Mouse (Mus musculus): ENCODE results near the gene Cfap61. TPM values are rescaled to one million over a fixed set of nuclear protein-coding genes. Genes with fewer than 3 reads are reported as not detected.
"Not testable (repeated sequence)": the region's sequence is repeated elsewhere in the genome, so short reads cannot be mapped to it uniquely, and the experiment has no call there.

The Cfap61 gene
- polyA plus RNA-seq (2016; fragmentation: Nextera tagmentation; extraction: Ambion mirVana), result 0.82 and 1.1 TPM in 2 replicates

DNA sequence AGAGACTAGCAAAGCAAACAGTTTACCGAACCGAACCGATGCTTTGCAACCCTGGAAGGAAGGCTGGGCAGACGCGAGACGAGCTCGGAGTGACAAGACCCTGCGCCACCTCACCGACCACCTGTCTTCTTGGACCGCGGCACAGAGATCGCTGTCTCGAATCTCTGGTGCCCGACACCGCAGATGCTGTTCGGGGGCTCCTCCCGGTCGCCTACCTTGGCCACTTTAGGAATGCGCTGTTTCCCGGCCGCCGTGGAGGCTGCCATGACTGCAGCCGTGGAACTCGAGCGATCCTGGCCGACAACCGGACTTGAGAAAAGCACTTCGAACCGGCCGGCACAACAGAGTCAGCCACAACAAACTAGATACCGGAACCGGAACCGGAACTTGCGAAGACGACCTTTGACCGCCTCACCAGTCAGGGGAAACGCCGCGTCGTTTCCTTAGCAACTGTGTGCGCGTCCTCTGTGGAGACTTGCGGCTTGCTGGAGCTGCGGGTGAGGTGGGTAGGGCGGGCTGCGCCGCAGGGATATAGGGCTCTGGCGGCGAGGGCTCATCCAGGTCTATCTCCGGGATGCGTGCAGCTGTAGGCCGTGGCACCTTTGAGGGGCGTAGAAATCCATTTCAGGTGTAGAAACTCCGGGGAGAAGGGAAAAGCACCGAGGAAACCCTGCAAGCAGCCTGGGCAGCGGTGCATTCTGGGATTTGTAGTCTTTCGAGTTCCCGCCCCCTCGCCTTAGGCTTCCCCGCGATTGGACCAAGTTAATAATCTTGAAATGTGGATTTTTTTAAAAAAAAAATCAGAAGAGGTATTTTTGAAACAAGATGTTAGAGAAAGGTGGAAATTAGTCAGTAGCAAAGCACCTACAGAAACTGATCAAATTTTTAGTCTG lies at the start of gene Cfap61, which contains the start of gene Crnkl1:
Gene Cfap61, plus strand, starts transcription at position 446 of the 893 bp plus-strand sequence.
Gene Crnkl1, minus strand, starts transcription at position 676 of the 893 bp plus-strand sequence.
- Histone ChIP-seq H3K27ac (no peak within 1 kb of the TSS), H3K27me3 (replicated peaks) (no peaks in the 10 kb centered on the region), H3K4me1 (peaks cover 9% of the 10 kb centered on the region), H3K36me3 (peaks cover 27% of the 10 kb centered on the region; the same call in 1 of the 2 replicates), H3K4me2 (replicated peaks) (peak within 1 kb of the TSS; percentile 87), H3K9me3 (no peaks in the 10 kb centered on the region), H3K4me3 (peak within 1 kb of the TSS; percentile 85), H3K9ac (peak within 1 kb of the TSS; percentile 56)
- under 1% methylated on average over 61 of the region's 61 CpGs for WGBS
- peak; percentile 98 for ATAC-seq (ENCODE audit: low FRiP score, low read depth)

DNA sequence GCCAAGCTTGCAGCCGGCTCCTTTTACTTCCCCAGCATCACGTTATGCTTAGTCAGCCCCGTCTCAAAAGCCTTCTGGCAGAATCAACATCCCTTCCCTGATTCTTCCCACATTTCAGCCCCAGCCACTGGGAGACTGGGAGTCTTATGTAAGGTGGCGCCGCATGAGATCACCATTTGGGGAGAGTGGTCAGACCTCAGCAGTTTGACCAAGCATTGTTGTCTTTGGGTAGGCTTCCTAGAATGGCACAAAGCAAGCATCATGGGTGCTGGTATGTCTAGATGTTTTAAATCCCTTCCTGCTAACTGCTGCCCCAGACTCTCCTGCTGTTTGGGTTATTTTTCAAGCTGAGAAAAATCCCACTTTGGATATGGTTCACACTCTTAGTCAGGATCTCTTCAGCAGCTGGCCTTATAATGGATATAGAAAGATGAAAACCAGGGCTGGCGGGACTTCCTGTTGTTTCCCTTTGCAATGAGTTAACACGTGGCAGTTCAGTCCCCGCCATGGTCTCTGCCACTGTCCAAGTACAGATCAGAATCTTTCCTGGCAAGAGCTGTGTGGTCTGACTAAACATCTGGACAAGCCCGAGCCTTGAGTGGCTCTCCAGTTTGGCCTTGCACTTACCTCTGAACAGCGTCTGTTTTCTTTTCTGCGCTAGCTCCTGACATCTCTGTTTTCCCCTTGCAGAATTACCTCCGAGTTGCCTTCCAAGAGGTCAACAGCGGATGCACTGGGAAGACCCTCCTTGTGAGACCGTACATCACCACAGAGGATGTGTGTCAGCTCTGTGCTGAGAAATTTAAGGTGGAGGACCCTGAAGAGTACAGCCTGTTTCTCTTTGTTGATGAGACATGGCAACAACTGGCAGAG lies 49.4 kb upstream of the Cfap61 start:
- H3K36me3 ChIP-seq, result peaks cover 7% of the 10 kb centered on the region
- no peak for ATAC-seq (ENCODE audit: low FRiP score, low read depth)
- H3K27me3 ChIP-seq (replicated peaks), result no peaks in the 10 kb centered on the region
- WGBS, result 76% methylated on average over 14 of the region's 14 CpGs
- H3K9me3 ChIP-seq, result no peaks in the 10 kb centered on the region
- H3K4me2 ChIP-seq (replicated peaks), result no peak overlapping the region
- H3K4me1 ChIP-seq, result peaks cover 6% of the 10 kb centered on the region; the same call in 1 of the 2 replicates
- no peak overlapping the region for H3K27ac ChIP-seq
- H3K4me3 ChIP-seq, result no peak overlapping the region
- H3K9ac ChIP-seq, result no peak overlapping the region

- H3K9ac ChIP-seq, result no peak overlapping the region
- no peaks in the 10 kb centered on the region for H3K27me3 ChIP-seq (replicated peaks)
- WGBS, result 76% methylated on average over 14 of the region's 14 CpGs
- H3K27ac ChIP-seq, result no peak overlapping the region
- H3K4me3 ChIP-seq, result no peak overlapping the region
- no peak; the same call in 1 of the 2 replicates for ATAC-seq (ENCODE audit: low FRiP score, low read depth)
- H3K36me3 ChIP-seq, result peaks cover 7% of the 10 kb centered on the region
- H3K4me1 ChIP-seq, result peaks cover 2% of the 10 kb centered on the region; the same call in 1 of the 2 replicates
- H3K4me2 ChIP-seq (replicated peaks), result no peak overlapping the region
- H3K9me3 ChIP-seq, result no peaks in the 10 kb centered on the region
These were observed 46.4 kb upstream of the Cfap61 start for GRCm38 (mm10) chr2:145887937-145888765.

DNA sequence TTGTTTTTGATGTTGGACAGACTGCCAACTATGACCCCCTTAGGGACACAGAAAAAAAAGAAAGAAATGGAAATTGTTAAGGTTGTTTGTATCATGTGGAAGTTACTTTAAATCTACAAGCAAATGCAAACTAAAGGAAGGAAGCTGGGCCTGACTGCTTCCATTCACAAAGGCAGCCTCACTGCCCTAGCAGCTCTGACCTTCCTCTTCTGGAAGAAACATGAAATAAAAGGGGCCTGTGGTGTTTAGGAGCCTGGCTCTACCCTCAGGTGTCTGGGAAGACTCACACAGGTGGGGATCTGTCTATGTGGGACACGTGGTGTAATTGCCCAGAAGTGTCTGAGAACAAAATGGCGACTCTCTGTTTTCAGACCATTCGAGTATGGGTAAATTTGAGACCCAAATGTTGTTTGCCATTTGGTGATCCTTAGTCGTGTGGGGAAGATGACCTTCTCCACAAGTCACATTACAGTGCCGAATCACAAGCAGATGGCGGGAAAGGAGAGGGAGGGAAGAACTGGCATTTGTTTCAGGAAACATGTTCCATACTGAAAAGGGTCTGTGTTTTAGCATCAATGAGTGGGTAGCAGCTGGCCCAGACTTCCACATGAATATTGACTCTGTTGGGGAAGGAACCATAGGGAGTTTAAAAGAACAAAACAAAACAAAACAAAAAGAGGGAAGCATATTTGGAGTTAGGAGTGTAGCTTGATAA lies 45.7 kb upstream of the Cfap61 start:
- Histone ChIP-seq H3K4me2 (replicated peaks) (no peak overlapping the region), H3K9ac (no peak overlapping the region), H3K9me3 (no peaks in the 10 kb centered on the region), H3K4me1 (peaks cover 2% of the 10 kb centered on the region; the same call in 1 of the 2 replicates), H3K27ac (no peak overlapping the region), H3K36me3 (peaks cover 7% of the 10 kb centered on the region), H3K27me3 (replicated peaks) (no peaks in the 10 kb centered on the region), H3K4me3 (no peak overlapping the region)
- 66% methylated on average over 6 of the region's 6 CpGs for WGBS
- ATAC-seq (ENCODE audit: low FRiP score, low read depth), result no peak

- ATAC-seq (ENCODE audit: low FRiP score, low read depth), result no peak
- Histone ChIP-seq H3K9me3 (no peaks in the 10 kb centered on the region), H3K9ac (no peak overlapping the region), H3K27ac (no peak overlapping the region), H3K4me1 (peaks cover 2% of the 10 kb centered on the region; the same call in 1 of the 2 replicates), H3K27me3 (replicated peaks) (no peaks in the 10 kb centered on the region), H3K4me2 (replicated peaks) (no peak overlapping the region), H3K4me3 (no peak overlapping the region), H3K36me3 (peaks cover 4% of the 10 kb centered on the region)
- 91% methylated on average over 2 of the region's 2 CpGs for WGBS
These were observed 44.0 kb upstream of the Cfap61 start for GRCm38 (mm10) chr2:145890571-145890970.

DNA sequence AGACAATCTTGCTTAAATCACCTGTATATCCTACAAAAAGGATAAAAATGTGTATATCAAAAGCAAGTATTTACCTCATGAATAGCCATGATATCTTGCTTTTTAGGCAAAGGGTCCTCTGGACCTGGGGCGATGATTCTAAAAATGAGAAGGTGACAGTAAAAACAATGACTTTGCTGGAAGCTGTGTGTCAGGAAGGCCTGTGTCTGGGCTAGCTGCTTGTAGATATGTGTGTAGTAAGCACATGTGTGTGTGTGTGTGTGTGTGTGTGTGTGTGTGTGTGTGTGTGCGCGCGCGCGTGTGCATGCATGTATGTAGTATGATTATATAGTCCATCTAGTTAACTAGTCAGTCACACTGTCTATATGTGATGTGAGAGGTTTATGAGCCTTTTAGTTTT lies 40.8 kb upstream of the Cfap61 start:
- ATAC-seq (ENCODE audit: low FRiP score, low read depth), result no peak
- Histone ChIP-seq H3K4me3 (no peak overlapping the region), H3K4me2 (replicated peaks) (no peak overlapping the region), H3K27ac (no peak overlapping the region), H3K9ac (no peak overlapping the region), H3K36me3 (no peaks in the 10 kb centered on the region), H3K4me1 (0 out of 2 replicates have a peak, but pooled peaks cover 2% of the 10 kb centered on the region), H3K9me3 (no peaks in the 10 kb centered on the region), H3K27me3 (replicated peaks) (no peaks in the 10 kb centered on the region)
- WGBS, result 99% methylated on average over 6 of the region's 6 CpGs

GRCm38 (mm10) chr2:145898106-145898505 lies 36.5 kb upstream of the Cfap61 start:
- WGBS, result 73% methylated on average over 9 of the region's 9 CpGs

GRCm38 (mm10) chr2:145900318-145900717 lies 34.3 kb upstream of the Cfap61 start:
- H3K4me2 ChIP-seq (replicated peaks); H3K27ac ChIP-seq; H3K36me3 ChIP-seq; ATAC-seq (ENCODE audit: low FRiP score, low read depth); H3K9me3 ChIP-seq; H3K9ac ChIP-seq; H3K27me3 ChIP-seq (replicated peaks); H3K4me3 ChIP-seq: not testable (repeated sequence)
- H3K4me1 ChIP-seq, result peaks cover 15% of the 10 kb centered on the region
- WGBS, result 82% methylated on average over 8 of the region's 8 CpGs

More at GRCm38 (mm10) chr2:145898106-145898505, 36.5 kb upstream of the Cfap61 start:
- H3K27me3 ChIP-seq (replicated peaks), result no peaks in the 10 kb centered on the region
- H3K4me1 ChIP-seq, result no peaks in the 10 kb centered on the region
- H3K9me3 ChIP-seq, result no peaks in the 10 kb centered on the region
- ATAC-seq (ENCODE audit: low FRiP score, low read depth), result no peak
- H3K4me2 ChIP-seq (replicated peaks), result no peak overlapping the region
- no peak overlapping the region for H3K4me3 ChIP-seq
- no peak overlapping the region for H3K27ac ChIP-seq
- H3K36me3 ChIP-seq, result no peaks in the 10 kb centered on the region
- no peak overlapping the region for H3K9ac ChIP-seq

DNA sequence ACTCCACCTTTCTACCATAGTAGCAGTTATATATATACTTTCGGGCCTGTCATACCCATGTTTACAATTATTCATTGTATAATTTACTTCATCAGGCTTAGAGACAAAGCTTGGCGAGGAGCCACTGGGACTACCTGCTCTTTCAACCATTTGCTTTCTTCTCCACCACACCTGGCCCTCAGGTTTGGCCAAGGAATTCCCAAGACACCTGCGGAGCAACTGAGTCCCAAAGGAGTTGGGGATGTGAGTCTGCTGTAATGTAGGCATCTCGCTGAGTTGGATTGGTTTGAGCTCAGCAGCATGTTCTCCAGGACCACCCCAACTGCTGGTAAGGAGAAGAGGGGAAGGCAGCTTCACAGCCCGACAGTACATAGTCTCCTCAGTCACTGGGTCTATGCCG lies 32.7 kb upstream of the Cfap61 start, which contains the start of gene Naa20:
Gene Naa20, plus strand, starts transcription at position 239 of the 400 bp plus-strand sequence.
- Histone ChIP-seq H3K4me3 (peak within 1 kb of the TSS; percentile 97), H3K9me3 (no peaks in the 10 kb centered on the region), H3K9ac (no peak within 1 kb of the TSS), H3K4me2 (replicated peaks) (peak within 1 kb of the TSS; percentile 54), H3K36me3 (no peaks in the 10 kb centered on the region), H3K27ac (no peak within 1 kb of the TSS), H3K4me1 (peaks cover 18% of the 10 kb centered on the region), H3K27me3 (replicated peaks) (no peaks in the 10 kb centered on the region)
- no peak for ATAC-seq (ENCODE audit: low FRiP score, low read depth)
- 86% methylated on average over 6 of the region's 6 CpGs for WGBS

DNA sequence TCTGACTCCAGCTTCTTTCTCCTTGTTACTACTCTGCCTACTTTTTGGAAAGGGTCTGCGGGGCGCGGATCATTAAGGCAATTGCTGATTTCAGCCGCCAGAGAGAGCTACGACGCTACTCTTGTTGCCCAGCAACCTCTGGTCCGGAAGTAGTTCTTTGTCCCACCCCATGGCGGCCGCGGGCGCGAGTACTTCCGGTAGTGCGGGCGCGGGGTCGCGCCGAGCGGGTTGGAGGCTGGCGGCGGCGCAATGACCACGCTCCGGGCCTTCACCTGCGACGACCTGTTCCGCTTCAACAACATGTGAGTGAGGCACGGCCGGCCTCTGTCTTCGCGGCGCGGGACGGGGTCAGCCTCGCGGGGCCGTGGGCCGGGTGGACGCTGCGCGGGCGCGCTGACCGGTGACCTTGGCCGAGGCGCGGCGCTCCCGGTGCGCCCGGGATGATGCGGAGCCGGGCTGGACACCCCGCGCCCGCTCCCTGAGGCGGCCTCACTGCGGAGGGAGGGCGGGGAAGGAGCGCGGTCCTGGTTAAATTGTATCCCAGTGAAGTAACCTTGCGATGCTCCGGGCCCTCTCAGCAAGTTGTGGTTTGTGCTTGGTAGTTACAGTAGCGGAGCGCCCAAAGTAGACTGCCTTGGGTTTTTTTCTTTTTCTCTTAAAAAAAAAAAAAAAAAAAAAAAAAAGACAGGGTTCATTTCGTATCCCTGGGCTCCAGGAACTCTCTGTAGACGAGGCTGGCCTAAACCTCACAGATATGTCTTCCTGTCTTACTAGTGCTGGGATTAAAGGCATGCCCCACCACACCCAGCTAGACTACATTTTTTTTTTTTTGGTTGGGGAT lies 31.3 kb upstream of the Cfap61 start:
- peak overlapping the region; percentile 97 for H3K4me3 ChIP-seq
- H3K4me1 ChIP-seq, result peaks cover 18% of the 10 kb centered on the region
- peak overlapping the region; percentile 54 for H3K4me2 ChIP-seq (replicated peaks)
- H3K9me3 ChIP-seq, result no peaks in the 10 kb centered on the region
- H3K27ac ChIP-seq, result no peak overlapping the region
- H3K27me3 ChIP-seq (replicated peaks), result no peaks in the 10 kb centered on the region
- peak overlapping the region; percentile 93 for H3K9ac ChIP-seq
- whole genome bisulfite sequencing, result under 1% methylated on average over 68 of the region's 68 CpGs
- peak; percentile 95 for ATAC-seq (ENCODE audit: low FRiP score, low read depth)
- H3K36me3 ChIP-seq, result peaks cover 6% of the 10 kb centered on the region; the same call in 1 of the 2 replicates

Data from neural tube, embryonic 12.5 days (tissue).